Mouse (Mus musculus) retina, postnatal 1 day (tissue): Measurements from ENCODE around the gene Arid3b.

Source experiments
- DNase-seq: peaks from one replicate; pipeline ENCODE4 v3.0.0-alpha.2; 2012

The Arid3b gene

GRCm38 (mm10) chr9:57775026-57775425, 61.6 kb downstream of the Arid3b start:
- no peak for DNase-seq

GRCm38 (mm10) chr9:57774168-57774567, 62.4 kb downstream of the Arid3b start:
- DNase-seq = peak; percentile 58

DNA sequence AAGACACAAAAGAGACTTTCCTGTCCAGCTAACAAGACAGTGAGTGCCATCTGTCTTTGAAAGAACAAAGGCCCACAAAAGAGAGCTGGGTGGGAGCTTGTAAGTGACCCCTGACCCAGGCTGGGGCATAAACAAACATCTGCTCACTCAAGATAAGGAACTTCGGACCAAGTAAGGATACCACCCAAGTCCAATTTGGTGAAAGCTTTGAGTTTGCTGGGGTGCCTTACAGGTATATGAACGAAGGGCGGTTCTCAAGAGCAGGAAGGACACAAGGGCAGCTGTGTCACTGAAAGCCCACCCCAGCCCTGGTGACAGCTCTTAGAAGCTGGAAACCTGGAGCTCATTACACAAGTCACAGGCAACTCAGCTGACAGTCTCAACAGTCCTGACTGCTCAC, 62.8 kb downstream of the Arid3b start:
- DNase-seq = no peak

DNA sequence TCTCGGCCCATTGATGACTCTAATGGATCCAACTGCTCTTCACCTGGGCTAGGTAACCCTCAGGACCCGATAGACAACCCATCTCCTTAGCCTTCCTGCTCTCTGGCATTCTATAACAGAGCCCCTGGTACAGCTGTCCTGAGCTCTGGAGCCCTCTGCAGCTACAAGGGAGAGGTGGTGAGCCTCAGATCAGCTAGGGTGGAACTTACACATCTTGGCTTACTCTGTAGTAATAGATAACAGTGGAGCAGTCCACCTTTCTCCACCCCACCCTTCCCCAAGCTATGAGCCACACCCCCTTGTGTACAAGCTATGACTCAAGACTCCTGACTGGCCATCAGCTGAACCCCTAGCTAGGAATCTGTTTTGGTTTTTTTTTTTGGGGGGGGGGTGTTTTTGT, 65.8 kb downstream of the Arid3b start:
- no peak for DNase-seq

- no peak for DNase-seq
Observed at GRCm38 (mm10) chr9:57770214-57770613, 66.4 kb downstream of the Arid3b start.

- DNase-seq = no peak
Observed at GRCm38 (mm10) chr9:57769539-57770069, 67.0 kb downstream of the Arid3b start.

- no peak for DNase-seq
Observed at GRCm38 (mm10) chr9:57767231-57767630, 69.4 kb downstream of the Arid3b start.

DNA sequence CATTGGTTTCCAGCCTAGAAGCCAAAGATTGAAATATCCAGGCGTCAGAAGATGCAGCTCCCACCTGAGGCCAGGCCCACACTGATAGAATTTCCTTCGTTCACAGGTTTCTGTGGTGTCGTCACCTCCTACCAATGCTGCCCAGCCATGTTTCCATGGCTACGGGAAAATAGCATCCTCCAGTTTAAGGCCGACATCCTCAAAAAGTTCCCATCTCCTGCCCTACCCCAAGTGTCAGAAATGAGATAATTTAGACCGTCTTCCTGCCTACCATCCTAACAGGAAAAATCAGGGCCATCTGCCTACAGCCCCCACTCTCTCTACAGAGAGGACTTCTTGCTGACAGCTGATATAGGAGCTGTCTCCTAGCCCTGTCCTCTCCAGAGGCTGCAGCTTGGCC, 70.2 kb downstream of the Arid3b start:
- DNase-seq = no peak

DNA sequence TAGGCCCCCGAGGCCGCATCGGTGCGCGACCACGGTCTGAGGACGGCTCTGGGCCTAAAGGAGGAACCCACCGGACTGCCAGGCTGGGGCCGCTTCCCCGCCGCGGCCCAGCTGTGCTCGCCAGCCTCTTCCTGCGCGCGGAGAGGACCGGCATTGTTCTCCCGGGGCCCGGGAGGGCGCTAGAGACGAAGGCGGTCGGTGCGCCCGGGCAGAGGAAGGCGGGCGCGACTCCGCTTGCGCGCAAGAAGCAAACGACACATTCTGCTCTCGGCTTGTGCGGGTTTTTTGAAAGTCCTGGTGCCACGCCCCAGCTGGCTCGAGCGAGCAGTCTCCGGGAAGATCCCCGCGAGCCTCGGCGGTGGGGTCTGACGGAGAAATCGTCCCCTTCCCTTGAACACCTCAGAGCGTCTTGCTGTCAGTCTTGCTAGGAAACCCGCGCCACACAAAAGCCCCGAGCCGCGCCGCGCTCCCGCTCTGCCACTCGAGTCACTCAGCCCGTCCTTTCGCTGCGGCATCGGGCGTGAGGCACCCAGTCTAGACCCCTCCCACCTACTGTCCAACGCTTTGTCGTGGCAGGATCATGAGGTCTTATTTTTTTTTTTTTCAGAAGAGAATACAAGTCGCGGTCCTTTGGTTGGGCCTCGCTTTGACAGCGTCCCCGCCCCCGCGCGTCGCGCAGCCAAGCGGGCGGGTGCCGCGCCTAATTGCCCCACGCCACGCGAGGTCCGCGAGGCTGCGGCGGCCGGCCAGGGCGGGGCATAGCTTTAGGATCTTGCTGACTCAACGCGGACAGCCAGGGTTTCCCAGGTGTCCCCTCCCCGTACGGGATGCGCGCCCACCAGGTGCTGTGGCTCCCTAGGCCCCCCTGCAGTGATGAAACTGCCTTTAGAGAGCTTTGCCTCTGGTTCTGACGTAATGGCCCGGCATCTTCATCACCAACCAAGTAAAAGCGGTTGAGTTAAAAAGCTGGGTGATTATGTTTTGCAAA, 70.9 kb downstream of the Arid3b start, which contains the start of gene Clk3:
Gene Clk3, minus strand, starts transcription at position 497 of the 988 bp plus-strand sequence.
- peak; percentile 85 for DNase-seq

DNA sequence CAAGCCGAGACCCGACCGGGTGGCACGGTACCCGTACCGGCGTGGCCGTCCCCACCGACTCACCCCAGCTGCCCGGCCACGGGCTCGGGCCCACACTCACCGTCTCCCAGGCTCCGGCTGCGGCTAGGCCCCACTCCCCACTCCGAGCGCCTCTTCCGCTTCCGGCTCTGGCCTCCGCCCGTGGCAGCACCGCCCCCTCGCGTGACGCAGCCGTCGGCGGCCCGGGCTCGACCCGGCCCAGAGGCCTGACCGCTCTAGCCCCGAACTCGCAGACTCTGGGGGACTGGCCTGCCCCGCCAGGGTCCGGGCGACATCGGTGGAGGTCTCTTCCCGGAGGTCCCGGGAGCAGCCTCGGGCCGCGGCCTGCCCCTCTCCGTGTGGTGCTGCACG, 71.6 kb downstream of the Arid3b start:
- DNase-seq = peak; percentile 96

GRCm38 (mm10) chr9:57764147-57764973, 72.2 kb downstream of the Arid3b start:
- DNase-seq = peak; percentile 68

GRCm38 (mm10) chr9:57762563-57762991, 74.0 kb downstream of the Arid3b start:
- peak; percentile 61 for DNase-seq

DNA sequence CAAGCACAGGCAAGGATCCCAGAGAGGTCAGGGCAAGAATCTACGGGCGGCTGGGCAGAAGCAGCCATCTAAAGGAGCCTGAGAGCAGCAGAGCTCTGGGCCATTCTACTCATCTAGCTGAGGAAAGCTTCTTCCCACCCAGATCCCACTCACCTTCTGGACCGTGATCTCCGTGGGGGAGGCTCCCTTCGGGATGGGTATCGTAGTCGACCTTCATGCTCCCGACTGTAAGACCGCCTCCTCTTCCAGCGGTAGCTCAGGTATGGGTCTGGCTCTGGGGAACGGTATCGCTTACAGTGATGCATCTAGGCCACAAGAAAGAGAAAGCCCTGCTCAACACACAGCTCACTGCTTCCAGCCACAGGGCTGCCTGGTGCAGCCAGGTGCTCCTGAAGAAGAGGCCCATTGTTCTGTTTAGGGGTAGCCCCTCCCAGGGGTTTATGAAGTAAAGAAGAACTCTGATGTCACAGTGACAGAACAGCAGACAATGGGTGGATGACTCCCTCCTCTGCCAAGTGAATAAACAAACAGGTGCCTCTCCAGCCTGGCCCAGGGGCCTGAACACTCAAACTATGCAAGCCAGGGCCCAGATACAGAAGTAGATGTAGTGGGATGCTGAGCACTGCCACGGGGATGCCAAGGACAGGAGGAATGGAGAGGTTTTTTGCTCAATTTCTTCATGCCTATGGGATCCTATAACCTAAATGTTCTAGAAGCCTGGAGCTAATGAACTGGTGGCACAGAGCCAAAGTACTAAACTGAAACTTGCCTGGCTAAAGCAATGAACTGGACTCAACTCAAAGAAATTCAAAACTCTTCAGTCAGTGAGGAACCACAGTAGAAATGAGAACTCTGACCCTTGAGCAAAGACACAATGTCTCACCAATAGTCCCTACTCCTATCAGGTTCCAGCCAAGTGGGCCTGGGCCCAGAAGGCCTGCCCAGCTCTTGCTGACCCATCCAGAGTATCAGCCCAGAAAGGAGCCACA, 74.7 kb downstream of the Arid3b start:
- DNase-seq = no peak

DNA sequence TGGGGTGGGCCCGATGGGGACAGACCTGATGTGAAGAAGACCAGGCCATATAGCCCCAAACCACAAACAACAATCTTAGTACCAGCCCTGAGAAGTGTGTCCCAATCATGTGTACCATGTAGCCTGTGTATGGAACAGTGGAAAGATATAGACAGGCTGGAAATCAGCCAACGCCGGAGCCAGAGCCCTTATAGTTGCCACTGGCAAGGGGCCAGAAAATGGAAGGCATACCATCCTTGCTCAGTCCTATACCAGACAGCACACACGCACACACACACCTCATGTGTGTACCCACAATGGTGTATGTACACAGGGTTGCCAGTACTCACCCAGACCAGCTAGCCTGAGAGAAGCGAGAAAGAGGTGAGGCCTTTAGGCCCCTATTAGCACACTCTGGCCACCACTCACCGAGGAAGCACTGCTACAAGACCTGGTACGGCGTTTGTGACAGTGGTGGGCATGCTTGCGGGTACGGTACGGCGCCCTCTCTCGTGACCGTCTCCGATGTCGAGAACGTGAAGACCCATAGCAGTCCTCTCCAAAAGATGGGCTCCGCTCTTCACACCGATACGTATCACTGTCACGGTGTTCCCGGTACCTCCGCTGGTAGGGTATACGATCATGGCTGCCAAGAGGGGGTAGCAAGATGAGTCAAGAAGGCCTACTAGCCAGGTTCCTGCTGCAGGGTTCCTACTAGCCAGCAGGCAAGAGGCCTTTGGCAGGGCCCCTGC, 76.0 kb downstream of the Arid3b start:
- DNase-seq = no peak

GRCm38 (mm10) chr9:57759289-57759688, 77.3 kb downstream of the Arid3b start:
- DNase-seq = peak; percentile 76

DNA sequence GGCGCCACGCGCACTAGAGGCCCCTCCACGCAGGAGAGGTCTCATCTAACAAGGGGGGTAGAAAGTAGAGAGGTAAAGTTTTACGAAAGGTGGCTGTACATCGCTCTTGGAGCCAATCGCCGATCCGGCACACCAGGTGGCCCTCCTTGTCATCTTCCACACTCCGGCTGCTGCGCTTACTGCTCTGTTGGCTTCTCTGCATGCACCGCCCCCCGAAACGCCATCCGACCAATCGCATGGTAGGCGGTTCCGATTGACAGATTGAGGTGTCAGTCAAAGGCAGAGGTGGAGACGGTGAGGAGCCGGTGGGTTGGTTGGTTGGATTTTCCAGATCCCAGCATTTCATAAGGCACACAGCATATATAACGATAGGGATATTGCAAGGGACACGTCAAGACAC, 78.1 kb downstream of the Arid3b start:
- no peak for DNase-seq

DNA sequence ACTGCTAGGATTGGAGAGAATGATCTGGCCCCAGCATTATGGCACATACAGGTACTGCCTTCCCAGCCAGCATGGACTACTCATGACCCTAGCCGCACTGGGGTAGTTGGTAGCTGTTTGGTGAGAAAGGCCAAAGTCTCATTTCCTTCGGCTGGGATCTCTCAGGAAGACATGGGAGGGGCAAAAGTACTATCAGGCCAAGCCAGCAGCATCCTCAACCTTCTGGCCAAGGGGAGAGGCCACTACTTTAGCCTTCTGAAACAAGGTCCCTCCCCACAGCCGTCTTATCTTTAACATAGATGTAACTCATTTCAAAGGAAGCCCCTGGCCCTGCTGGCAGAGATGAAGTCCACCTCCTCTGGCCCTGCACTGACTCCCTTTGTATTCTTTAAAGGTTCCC, 79.0 kb downstream of the Arid3b start:
- DNase-seq = no peak

DNA sequence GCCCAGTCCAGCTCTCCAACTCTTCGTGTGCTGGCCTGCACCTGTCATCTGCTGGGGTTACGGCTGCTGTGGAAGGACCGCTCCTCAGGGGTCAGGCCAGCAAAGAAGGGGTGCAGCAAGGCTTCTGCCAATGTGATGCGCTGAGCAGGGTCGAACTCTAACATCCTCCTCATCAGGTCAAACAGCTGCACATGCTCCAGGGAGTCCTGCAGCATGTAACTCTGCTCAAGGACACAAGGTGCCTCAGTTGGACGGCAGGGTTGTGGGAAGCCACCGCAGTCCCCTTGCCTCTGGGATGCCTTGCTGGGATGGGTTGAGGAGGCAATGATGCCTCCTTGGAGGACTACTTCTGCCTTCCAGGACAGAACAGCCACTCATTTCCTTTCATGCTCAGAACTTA, 85.7 kb downstream of the Arid3b start:
- no peak for DNase-seq

DNA sequence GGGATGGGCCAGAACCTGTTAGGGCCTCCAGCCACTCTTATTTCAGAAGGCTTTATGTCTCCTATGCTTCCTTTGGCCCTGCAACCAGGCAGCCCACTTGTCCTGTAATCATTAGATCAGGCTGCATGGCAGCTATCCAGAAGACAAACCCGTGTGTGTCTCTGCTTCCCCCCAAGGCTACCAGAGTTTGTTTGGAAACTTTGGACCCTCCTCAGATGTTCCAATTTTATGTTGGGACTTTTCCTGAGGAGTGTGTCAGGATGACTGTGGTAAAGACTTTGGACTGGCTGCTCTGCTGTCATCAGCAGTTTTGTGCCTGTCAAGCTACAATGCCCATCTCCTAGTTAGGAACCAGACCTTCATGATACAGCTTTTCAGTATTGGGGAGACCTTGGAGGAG, 87.8 kb downstream of the Arid3b start:
- DNase-seq = no peak

DNA sequence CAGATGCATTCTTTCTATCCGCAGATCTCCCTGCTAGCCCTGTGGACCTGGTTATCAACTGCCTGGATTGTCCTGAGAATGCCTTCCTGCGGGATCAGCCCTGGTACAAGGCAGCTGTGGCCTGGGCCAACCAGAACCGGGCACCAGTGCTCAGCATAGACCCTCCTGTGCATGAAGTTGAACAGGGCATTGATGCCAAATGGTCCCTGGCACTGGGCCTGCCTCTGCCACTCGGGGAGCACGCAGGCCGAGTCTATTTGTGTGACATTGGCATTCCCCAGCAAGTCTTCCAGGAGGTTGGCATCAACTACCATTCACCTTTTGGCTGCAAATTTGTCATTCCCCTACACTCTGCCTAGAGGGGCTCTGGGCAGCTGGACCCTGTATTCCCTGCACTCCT, 88.5 kb downstream of the Arid3b start:
- no peak for DNase-seq

DNA sequence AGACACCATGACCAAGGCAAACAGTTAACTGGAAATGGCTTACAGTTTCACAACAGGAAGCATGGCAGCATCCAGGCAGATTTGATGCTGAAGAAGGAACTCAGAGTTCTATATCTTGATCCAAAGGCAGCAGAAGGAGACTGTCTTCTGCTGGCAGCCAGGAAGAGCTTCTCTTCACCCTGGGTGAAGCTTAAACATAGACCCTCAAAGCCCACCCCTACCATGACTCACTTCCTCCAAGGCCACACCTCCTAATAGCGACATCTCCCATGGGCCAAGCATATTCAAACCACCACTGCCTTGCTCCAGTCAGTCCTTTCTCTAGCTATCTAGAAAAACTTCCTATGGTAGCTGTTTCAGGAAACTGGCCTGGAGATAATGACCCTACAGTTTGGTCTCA, 89.5 kb downstream of the Arid3b start:
- no peak for DNase-seq
